Mouse (Mus musculus): ENCODE data around the gene Tas2r134.

GRCm38 (mm10) chr2:51626007-51626406, 1.3 kb upstream of the Tas2r134 start:
- TF ChIP-seq CTCF (conservative IDR thresholded peaks at IDR 0.05; ENCODE audit: low read length) (no peak), POU5F1 (IDR thresholded peaks at IDR 0.05; ENCODE audit: borderline replicate concordance, low read length) (no peak)
